Mouse (Mus musculus) embryo, embryonic 10.5 days (tissue): ENCODE results near the gene Prrt1.

Source experiments
- DNase-seq: peaks from one replicate; pipeline ENCODE4 v3.0.0-alpha.2; 2015; ENCODE audit warnings: low spot score

The Prrt1 gene

DNA sequence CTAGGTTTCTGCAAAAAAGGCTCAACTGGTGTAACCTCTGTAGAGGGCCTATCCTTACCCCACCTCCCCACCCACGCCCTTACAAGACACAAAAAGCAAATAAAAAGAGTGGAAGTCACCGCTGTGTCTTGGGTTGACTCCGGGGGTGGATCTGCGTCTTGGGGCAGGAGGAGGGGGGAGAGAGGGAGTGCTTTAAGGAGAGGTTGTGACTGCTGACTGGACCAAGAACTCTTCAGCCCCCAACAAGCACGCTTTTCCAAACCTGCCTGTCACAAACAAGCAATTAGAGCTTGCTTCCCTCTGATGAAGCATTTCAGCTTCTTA is 727 bp upstream of the Prrt1 start:
- no peak for DNase-seq

GRCm38 (mm10) chr17:34629796-34630603 is 667 bp downstream of the Prrt1 start:
- DNase-seq: no peak

GRCm38 (mm10) chr17:34630761-34631301 is 1.5 kb downstream of the Prrt1 start:
- no peak for DNase-seq

GRCm38 (mm10) chr17:34631647-34632046 is 2.3 kb downstream of the Prrt1 start:
- DNase-seq: no peak

DNA sequence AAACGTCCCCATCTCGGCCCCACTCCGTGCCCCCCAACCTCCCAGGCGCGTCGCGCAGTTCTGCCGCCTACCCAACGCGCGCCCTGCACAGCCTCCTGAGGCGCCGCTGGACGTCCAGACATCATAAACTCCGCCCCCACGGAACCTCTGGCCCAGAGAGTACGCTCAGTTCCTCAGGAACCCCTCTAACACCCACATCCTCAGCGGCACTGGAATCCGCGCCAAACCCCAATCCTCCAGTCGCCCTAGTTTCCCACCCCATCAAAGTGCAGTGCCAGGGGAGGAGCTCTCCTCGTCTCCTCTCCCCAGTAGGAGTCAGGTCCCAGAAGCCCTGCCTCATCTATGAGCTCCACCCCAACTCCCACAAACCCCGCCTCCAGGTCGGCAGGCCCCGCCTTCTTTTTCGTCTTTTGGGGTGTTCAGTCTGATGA is 2.9 kb downstream of the Prrt1 start:
- peak; percentile 71 for DNase-seq

DNA sequence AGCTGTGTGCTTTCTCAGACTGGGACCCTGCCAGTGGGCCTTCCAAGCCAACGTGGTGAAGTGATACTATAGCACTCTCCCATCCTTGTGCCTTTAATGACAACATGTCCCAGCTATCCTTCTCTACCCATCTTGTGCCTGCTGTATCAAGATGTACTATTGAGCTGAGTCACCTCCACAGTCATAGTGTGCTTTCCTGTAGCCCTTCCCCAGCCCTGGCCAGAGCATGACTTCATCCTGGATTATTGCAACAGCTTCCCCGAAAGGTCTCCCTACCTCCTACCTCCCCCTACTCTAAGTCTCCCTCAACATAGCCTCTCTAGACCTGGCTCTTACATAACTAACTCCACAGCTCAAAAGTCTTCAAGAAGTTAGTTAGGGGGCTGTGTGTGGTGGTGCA is 6.3 kb downstream of the Prrt1 start:
- no peak for DNase-seq

GRCm38 (mm10) chr17:34637459-34637858 is 8.1 kb downstream of the Prrt1 start:
- DNase-seq: no peak

DNA sequence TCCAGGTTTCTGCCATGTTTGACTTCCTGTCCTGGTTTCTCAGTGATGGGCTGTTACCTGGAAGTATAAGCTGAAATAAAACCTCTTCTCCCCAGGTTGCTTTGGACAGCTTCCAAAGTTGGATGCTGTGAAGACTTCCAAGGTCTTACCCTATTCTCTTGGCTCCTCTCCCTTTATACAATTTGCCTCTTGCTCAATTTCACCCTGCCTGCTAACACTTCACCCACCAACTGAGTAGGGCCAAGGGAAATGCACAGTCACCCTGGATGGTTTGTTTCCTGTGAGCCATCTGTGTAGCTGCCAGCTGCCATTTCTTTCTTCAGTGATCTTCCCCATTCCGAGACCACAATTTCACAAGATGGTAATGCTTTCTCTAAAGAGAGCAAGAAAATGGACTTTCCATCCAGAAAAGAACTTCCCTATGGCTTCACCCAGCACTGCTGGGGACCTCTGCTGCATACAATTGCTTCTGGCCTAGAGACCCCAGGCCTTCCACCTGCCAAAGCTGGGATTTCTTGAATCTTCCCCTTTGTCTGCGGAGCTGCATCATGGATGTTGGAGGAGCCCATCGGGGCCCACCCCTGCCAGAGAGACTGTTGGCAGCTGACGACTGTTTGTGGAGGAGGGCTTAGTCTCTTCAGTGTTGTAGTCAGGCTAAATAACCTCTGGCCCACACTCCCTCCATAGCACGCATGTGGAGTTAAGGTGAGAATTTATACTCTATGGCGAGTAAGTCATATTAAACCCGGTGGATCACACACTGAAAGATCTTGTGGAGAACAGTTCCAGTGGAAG is 10.3 kb downstream of the Prrt1 start:
- DNase-seq: no peak

- DNase-seq: peak; percentile 69
These were observed 11.7 kb downstream of the Prrt1 start for GRCm38 (mm10) chr17:34640778-34641601.

DNA sequence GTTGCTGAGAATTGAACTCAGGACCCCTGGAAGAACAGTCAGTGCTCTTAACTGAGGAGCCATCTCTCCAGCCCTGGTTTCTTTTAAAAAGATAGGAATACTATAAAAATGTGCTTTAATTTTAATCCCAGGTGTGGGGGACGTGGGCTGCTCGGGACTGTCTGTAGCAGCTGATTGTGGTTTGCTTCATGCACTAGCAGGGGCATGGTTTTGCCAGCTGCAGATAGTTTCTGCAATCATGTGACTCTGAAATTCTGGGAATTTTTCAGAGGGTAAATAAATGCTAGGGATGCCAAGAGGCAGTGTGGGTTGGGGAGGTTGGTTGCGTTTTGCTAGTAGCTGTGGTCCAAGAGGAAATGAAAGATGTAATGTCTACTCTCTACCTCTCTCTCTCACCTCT is 12.6 kb downstream of the Prrt1 start:
- DNase-seq: no peak

- no peak for DNase-seq
These were observed 14.0 kb downstream of the Prrt1 start for GRCm38 (mm10) chr17:34643379-34643778.

DNA sequence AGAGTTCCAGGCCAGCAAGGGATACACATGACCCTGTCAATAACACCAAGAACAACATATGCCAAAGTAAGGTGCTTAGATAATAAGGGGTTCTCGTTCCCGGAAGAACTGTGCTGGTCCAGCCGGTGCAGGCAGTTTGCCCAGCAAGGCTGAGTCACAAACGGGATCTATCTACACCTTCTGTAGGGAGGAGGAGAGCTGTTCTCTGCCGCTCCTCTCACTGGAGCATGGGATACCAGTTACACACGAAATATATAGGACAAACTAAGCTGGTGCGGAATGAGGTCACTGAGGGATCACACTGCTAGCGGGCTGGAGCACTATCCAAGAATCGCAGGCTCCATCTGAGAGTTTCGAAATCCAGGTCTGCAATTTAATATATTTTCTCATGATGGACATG is 14.6 kb downstream of the Prrt1 start:
- DNase-seq: no peak

GRCm38 (mm10) chr17:34644608-34645007 is 15.3 kb downstream of the Prrt1 start, which contains the start of gene Fkbpl:
TSS of gene Fkbpl (plus strand) at chr17:34644764.
- peak; percentile 99 for DNase-seq

- DNase-seq: no peak
These were observed 16.0 kb downstream of the Prrt1 start for GRCm38 (mm10) chr17:34645256-34645829.

DNA sequence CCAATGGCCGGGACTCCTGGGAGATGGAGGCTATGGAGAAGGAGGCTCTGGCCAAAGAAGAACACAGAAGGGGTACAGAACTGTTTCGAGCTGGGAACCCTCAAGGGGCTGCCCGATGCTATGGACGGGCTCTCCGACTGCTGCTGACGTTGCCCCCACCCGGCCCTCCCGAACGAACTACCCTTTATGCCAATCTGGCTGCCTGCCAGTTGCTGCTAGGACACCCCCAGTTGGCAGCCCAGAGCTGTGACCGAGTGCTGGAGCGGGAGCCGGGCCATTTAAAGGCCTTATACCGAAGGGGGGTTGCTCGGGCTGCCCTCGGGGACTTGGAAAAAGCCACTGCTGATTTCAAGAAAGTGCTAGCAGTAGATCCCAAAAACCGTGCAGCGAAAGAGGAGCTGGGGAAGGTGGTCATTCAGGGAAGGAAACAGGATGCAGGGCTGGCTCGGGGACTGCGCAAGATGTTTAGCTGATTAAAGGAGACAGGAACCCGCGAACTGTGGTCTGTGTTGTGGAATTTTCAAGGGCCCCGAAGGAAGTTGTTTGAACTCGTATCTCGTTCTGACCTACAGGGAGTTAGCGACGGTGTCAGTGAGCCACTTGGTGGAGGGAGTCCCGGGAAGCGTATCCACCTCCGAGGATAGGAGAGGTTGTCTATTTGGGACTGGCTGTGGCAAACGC is 16.6 kb downstream of the Prrt1 start:
- no peak for DNase-seq

GRCm38 (mm10) chr17:34646906-34647787 is 17.8 kb downstream of the Prrt1 start, which contains the start of gene Atf6b:
TSS of gene Atf6b (plus strand) at chr17:34647146.
- peak; percentile 98 for DNase-seq

GRCm38 (mm10) chr17:34648141-34648890 is 19.0 kb downstream of the Prrt1 start:
- DNase-seq: no peak

DNA sequence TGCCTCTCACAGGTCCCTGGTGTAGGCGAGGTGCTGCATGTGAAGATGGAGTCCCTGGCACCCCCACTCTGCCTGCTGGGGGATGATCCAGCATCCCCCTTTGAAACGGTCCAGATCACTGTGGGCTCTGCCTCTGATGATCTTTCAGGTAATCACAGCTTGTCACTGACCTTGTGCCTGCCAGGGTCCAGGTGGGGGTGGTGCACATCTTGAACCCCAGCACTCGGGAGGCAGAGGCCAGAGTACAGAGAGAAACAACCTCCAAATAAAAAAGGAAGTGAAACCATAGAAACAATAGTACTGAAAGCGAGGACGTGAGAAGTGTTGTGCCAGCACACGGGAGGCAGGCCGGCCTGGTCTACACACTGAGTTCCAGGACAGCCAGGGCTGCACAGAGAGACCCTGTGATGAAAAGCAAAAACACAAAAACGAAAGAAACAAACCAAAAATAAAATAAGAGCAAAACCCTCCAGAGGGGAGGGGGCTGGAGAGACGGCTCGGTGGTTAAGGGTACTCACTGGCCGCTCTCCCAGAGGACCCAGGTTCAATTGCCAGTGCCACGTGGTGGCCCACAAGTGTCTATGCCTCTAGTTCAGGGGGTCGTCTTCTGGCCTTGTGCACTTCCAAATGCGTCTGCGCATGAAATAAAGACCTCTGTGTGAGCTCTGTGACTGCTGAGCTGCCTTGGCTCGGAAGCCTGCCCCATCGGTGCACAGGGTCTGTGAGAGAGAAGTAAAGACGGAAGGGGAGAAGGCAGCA is 20.0 kb downstream of the Prrt1 start:
- DNase-seq: no peak

DNA sequence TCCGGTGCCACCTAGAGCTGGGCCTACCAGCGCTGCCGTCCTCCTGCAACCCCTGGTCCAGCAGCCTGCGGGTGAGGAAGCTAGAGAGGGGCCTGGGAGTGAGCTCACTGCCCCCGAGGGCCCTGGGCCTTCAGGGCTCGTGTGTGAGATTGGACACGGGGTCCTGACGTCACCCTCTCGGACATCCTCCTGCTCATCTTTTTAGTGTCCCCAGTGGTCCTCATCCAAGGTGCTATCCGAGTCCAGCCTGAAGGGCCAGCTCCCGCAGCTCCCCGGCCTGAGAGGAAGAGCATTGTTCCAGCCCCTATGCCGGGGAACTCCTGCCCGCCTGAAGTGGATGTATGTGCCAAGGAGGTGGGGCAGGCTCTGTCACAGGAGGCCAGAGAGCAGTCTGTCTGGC is 21.4 kb downstream of the Prrt1 start:
- no peak for DNase-seq
